Mouse (Mus musculus): Measurements from ENCODE around the gene Trio. TPM values are rescaled to one million over a fixed set of nuclear protein-coding genes. Genes with fewer than 3 reads are reported as not detected.

Gene Trio
- polyA plus RNA-seq, 1 experiment from 2014 or later: 48.5 TPM

- Histone ChIP-seq H3K9ac (no peak overlapping the region), H3K4me3 (no peak overlapping the region), H3K9me3 (replicated peaks) (no peaks in the 10 kb centered on the region), H3K27me3 (no peaks in the 10 kb centered on the region), H3K27ac (peak overlapping the region; percentile 17; the same call in 1 of the 2 replicates), H3K4me1 (peaks cover 31% of the 10 kb centered on the region), H3K36me3 (peaks cover 22% of the 10 kb centered on the region), H3K4me2 (replicated peaks) (no peak overlapping the region)
- ATAC-seq (ENCODE audit: low FRiP score): no peak
- WGBS: 81% methylated on average over 16 of the region's 16 CpGs
These were observed 121.2 kb downstream of the Trio start for GRCm38 (mm10) chr15:27904346-27905005.

GRCm38 (mm10) chr15:27901200-27901599 is 124.4 kb downstream of the Trio start:
- no peaks in the 10 kb centered on the region for H3K9me3 ChIP-seq (replicated peaks)
- H3K4me1 ChIP-seq: peaks cover 13% of the 10 kb centered on the region; the same call in 1 of the 2 replicates
- no peaks in the 10 kb centered on the region for H3K27me3 ChIP-seq
- H3K4me3 ChIP-seq: no peak overlapping the region
- H3K4me2 ChIP-seq (replicated peaks): no peak overlapping the region
- WGBS: 81% methylated on average over 15 of the region's 15 CpGs
- no peak for ATAC-seq (ENCODE audit: low FRiP score)
- H3K36me3 ChIP-seq: peaks cover 52% of the 10 kb centered on the region
- no peak overlapping the region for H3K27ac ChIP-seq
- no peak overlapping the region for H3K9ac ChIP-seq

DNA sequence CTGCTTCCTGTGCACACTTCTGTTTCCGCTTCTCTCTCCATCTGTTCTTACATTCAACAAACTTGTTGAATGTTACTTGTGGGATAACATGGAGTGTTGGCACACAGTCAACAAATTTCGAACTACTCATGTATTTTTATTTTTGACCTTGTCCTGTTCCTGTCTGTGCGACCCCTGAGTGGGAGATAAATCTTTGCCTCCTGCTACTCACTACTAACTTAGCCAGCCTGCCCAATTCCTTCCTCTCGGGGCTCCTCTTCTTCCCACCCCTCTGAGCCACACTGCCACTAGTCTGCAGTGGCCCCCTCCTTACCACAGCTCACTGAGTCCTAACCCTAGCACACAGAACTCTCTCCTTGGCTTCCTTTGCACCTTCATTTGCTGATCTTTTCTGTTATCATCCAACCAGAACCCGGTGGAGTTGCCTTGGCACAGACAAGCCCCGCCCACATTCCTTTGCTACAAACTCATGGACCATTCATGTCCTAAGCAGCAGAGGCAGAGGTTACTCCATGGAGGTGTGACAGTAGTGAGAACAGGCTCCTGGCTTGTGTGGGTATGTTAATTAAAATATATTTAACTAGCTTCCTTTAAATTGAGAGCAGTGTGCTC is 126.7 kb downstream of the Trio start:
- Histone ChIP-seq H3K27ac (no peak overlapping the region), H3K4me1 (peaks cover 13% of the 10 kb centered on the region; the same call in 1 of the 2 replicates), H3K4me2 (replicated peaks) (no peak overlapping the region), H3K4me3 (no peak overlapping the region), H3K27me3 (no peaks in the 10 kb centered on the region), H3K36me3 (peaks cover 64% of the 10 kb centered on the region), H3K9me3 (replicated peaks) (no peaks in the 10 kb centered on the region), H3K9ac (no peak overlapping the region)
- no peak for ATAC-seq (ENCODE audit: low FRiP score)
- 91% methylated on average over 6 of the region's 6 CpGs for WGBS

DNA sequence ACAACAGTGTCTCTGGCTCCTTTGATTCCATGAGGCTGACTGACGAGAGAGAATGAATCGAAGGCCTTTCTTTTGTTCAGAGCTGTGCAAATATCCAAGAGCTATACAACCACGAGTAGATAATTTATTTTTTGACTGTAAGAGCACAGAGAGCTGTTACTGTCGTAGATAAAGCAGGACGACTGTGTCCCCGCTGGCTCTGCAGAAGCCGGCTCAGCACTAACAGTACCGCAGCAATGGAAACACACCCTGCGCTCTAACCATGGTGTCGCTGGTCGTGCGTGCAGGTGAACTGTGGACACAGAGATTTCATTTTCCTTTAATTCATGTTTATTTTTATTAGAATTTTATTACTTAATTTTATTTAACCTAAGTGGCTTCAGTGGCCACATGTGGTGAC is 131.5 kb downstream of the Trio start:
- Histone ChIP-seq H3K9ac (no peak overlapping the region), H3K4me3 (no peak overlapping the region), H3K9me3 (replicated peaks) (no peaks in the 10 kb centered on the region), H3K4me1 (peaks cover 10% of the 10 kb centered on the region; the same call in 1 of the 2 replicates), H3K27ac (peak overlapping the region; percentile 57), H3K36me3 (peaks cover 67% of the 10 kb centered on the region), H3K4me2 (replicated peaks) (no peak overlapping the region), H3K27me3 (no peaks in the 10 kb centered on the region)
- WGBS: 70% methylated on average over 12 of the region's 12 CpGs
- peak; percentile 17; the same call in 1 of the 2 replicates for ATAC-seq (ENCODE audit: low FRiP score)

GRCm38 (mm10) chr15:27892029-27892428 is 133.6 kb downstream of the Trio start:
- Histone ChIP-seq H3K4me2 (replicated peaks) (no peak overlapping the region), H3K27ac (peak overlapping the region; percentile 40), H3K9me3 (replicated peaks) (no peaks in the 10 kb centered on the region), H3K27me3 (no peaks in the 10 kb centered on the region), H3K4me1 (peaks cover 10% of the 10 kb centered on the region; the same call in 1 of the 2 replicates), H3K36me3 (peaks cover 61% of the 10 kb centered on the region), H3K4me3 (no peak overlapping the region), H3K9ac (no peak overlapping the region)
- peak; percentile 19; the same call in 1 of the 2 replicates for ATAC-seq (ENCODE audit: low FRiP score)
- 69% methylated on average over 5 of the region's 5 CpGs for WGBS

GRCm38 (mm10) chr15:27890666-27891065 is 135.0 kb downstream of the Trio start:
- Histone ChIP-seq H3K27ac (no peak overlapping the region), H3K4me3 (no peak overlapping the region), H3K4me1 (peaks cover 10% of the 10 kb centered on the region; the same call in 1 of the 2 replicates), H3K9ac (no peak overlapping the region), H3K9me3 (replicated peaks) (no peaks in the 10 kb centered on the region), H3K4me2 (replicated peaks) (no peak overlapping the region), H3K36me3 (peaks cover 59% of the 10 kb centered on the region), H3K27me3 (no peaks in the 10 kb centered on the region)
- ATAC-seq (ENCODE audit: low FRiP score): no peak
- 94% methylated on average over 5 of the region's 5 CpGs for WGBS

- Histone ChIP-seq H3K9me3 (replicated peaks) (no peaks in the 10 kb centered on the region), H3K9ac (no peak overlapping the region), H3K27ac (no peak overlapping the region), H3K4me3 (no peak overlapping the region), H3K4me1 (peaks cover 4% of the 10 kb centered on the region; the same call in 1 of the 2 replicates), H3K36me3 (peaks cover 52% of the 10 kb centered on the region), H3K27me3 (no peaks in the 10 kb centered on the region), H3K4me2 (replicated peaks) (no peak overlapping the region)
- no peak for ATAC-seq (ENCODE audit: low FRiP score)
- 75% methylated on average over 13 of the region's 13 CpGs for WGBS
These were observed 137.5 kb downstream of the Trio start for GRCm38 (mm10) chr15:27888153-27888552.

DNA sequence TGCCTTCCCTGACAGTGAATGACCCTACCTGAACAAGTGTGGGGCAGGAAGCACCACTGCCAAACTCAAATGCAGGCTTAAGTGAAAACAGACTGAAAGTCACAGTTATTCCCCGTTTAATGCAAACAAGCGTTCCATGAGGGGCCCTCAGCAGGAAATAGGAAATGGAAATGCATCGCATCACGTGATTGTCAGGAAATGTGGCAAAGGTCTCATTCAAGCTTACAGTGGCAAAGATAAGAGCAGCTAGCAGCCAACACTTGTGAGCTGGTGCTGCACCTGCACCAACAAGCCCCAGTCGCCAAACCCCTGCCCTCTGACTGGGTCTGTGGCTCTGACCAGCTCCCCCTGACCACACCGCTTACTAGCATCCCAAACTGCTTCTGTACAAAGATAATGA is 138.7 kb downstream of the Trio start:
- Histone ChIP-seq H3K9me3 (replicated peaks) (no peaks in the 10 kb centered on the region), H3K27me3 (no peaks in the 10 kb centered on the region), H3K4me3 (no peak overlapping the region), H3K4me1 (peaks cover 4% of the 10 kb centered on the region; the same call in 1 of the 2 replicates), H3K36me3 (peaks cover 60% of the 10 kb centered on the region), H3K27ac (no peak overlapping the region), H3K4me2 (replicated peaks) (no peak overlapping the region), H3K9ac (no peak overlapping the region)
- no peak for ATAC-seq (ENCODE audit: low FRiP score)
- 86% methylated on average over 6 of the region's 6 CpGs for WGBS

- peaks cover 55% of the 10 kb centered on the region for H3K36me3 ChIP-seq
- H3K27ac ChIP-seq: no peak overlapping the region
- 76% methylated on average over 17 of the region's 17 CpGs for WGBS
- H3K9ac ChIP-seq: no peak overlapping the region
- peak; percentile 77; the same call in 1 of the 2 replicates for ATAC-seq (ENCODE audit: low FRiP score)
- no peak overlapping the region for H3K4me2 ChIP-seq (replicated peaks)
- no peaks in the 10 kb centered on the region for H3K27me3 ChIP-seq
- H3K9me3 ChIP-seq (replicated peaks): no peaks in the 10 kb centered on the region
- no peak overlapping the region for H3K4me3 ChIP-seq
- H3K4me1 ChIP-seq: no peaks in the 10 kb centered on the region
These were observed 141.0 kb downstream of the Trio start for GRCm38 (mm10) chr15:27884347-27885250.

DNA sequence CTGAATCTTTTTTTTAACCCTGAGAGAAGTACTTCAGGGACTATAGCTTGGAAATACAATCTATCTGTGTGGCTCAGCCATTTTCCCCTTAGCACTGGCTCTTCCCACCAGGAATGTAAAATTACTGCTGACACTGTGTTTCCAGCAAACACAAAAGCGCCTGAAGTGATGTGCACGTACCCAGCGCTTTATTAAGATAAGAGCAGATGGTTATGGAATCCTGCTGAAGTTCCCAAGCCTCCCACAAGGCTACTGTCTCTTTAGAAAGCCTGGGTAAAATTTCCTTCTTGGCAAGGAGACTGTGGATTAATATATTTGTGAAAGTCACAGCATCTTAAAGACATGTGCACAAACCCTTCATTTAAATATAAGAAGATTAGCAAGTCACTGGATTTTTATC is 141.8 kb downstream of the Trio start:
- Histone ChIP-seq H3K27me3 (no peaks in the 10 kb centered on the region), H3K4me1 (no peaks in the 10 kb centered on the region), H3K9ac (no peak overlapping the region), H3K27ac (no peak overlapping the region), H3K9me3 (replicated peaks) (no peaks in the 10 kb centered on the region), H3K36me3 (peaks cover 48% of the 10 kb centered on the region), H3K4me3 (no peak overlapping the region), H3K4me2 (replicated peaks) (no peak overlapping the region)
- ATAC-seq (ENCODE audit: low FRiP score): no peak
- WGBS: 83% methylated on average over 3 of the region's 3 CpGs

GRCm38 (mm10) chr15:27882898-27883297 is 142.8 kb downstream of the Trio start:
- H3K9me3 ChIP-seq (replicated peaks): no peaks in the 10 kb centered on the region
- H3K36me3 ChIP-seq: peaks cover 42% of the 10 kb centered on the region
- ATAC-seq (ENCODE audit: low FRiP score): no peak
- no peak overlapping the region for H3K4me2 ChIP-seq (replicated peaks)
- no peak overlapping the region for H3K9ac ChIP-seq
- H3K27ac ChIP-seq: no peak overlapping the region
- H3K4me3 ChIP-seq: no peak overlapping the region
- no peaks in the 10 kb centered on the region for H3K27me3 ChIP-seq
- 94% methylated on average over 14 of the region's 14 CpGs for WGBS
- no peaks in the 10 kb centered on the region for H3K4me1 ChIP-seq

DNA sequence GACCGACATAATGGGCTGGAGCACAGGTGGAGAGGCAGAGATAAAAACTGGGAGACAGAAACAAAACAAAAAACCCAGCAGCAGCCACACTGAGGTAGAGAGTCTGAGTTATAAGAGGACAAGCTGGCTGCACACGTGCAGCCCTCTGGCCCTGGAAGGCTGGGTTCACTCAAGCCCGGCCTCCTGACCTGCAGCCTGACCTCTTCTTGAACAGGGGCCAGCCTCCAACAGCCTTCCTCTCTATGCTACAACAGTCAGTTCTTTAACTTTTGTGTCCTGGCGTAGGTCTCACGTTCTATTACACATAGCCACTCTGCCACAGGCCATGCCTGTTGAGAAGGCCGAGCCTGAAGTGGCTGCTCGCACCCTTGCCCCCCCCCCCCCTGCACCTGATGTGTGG is 147.8 kb downstream of the Trio start:
- H3K4me1 ChIP-seq: no peaks in the 10 kb centered on the region
- no peak overlapping the region for H3K27ac ChIP-seq
- no peaks in the 10 kb centered on the region for H3K27me3 ChIP-seq
- H3K9ac ChIP-seq: no peak overlapping the region
- no peaks in the 10 kb centered on the region for H3K9me3 ChIP-seq (replicated peaks)
- no peak overlapping the region for H3K4me2 ChIP-seq (replicated peaks)
- ATAC-seq (ENCODE audit: low FRiP score): no peak
- peaks cover 39% of the 10 kb centered on the region for H3K36me3 ChIP-seq
- WGBS: 57% methylated on average over 7 of the region's 7 CpGs
- H3K4me3 ChIP-seq: no peak overlapping the region
